Mouse (Mus musculus) retina, postnatal 1 day (tissue): ENCODE results near the gene Pomgnt1.

Experiments
- DNase-seq: peaks from one replicate; pipeline ENCODE4 v3.0.0-alpha.2; 2012

Pomgnt1 gene

GRCm38 (mm10) chr4:116174466-116175116 lies 51.0 kb downstream of the Pomgnt1 start:
- DNase-seq, result peak; percentile 80

GRCm38 (mm10) chr4:116175136-116175535 lies 51.5 kb downstream of the Pomgnt1 start:
- no peak for DNase-seq

DNA sequence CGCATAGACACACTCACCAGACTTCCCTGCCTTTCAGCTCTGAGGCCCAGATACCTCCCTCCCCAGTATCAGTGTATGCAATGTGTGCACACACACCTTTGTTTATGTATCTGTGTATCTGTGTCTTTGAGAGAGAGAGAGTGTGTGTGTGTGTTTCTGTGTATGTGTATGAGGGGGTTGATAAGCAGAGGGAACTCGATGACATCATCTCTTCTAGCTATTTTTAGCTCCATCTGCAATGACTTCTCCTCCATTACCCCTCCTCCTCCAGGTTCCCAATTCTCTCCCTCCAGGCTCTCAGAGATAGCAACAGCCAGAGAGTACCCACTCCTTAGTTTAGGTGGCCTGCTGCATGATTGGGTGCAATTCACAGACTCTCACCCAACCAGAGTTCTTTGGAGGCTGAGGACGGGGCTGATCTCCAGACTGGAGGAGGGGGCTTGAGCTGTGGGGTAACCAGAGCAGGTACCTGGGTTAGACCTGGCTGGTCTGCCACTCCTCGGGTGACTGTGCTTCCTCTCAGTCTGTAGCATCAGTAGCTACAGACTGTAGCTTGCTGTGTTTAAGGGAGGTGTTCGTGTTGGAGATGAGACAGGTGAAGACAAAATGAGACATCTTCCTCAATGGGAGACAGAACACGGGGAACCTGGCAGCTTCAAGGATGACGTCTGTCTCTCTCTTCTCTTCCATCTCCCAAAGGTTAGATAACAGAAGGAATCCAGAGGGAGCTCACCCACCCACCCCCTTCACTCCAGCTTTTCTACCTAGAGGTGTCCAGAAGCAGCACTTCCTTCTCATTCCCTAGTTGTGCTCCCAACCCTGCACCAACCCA lies 52.3 kb downstream of the Pomgnt1 start:
- DNase-seq, result peak; percentile 74

DNA sequence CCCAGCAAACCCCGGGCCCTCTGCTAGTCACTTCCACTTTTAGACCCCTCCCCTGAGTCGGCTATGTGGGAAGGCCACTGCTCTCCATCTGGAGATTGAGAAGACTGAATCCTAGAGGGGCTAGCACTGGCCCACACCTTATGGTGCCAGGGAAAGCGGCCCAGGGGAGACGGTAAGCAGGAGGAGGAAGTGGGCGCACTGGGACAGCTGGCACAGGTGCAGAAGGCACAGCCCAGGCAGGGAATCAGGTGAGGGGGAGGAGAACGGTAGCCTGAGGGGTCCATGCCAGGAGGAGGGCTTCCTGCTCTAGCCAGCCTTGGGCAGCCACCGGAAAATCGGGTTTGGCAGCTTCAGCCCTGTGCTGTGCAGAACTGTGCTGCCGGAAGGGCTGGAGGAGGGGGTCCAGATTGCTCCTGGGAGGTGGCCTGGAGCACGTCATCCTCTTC lies 52.9 kb downstream of the Pomgnt1 start:
- DNase-seq, result peak; percentile 92

- DNase-seq, result peak; percentile 79
Observed at GRCm38 (mm10) chr4:116177140-116177539, 53.5 kb downstream of the Pomgnt1 start.

DNA sequence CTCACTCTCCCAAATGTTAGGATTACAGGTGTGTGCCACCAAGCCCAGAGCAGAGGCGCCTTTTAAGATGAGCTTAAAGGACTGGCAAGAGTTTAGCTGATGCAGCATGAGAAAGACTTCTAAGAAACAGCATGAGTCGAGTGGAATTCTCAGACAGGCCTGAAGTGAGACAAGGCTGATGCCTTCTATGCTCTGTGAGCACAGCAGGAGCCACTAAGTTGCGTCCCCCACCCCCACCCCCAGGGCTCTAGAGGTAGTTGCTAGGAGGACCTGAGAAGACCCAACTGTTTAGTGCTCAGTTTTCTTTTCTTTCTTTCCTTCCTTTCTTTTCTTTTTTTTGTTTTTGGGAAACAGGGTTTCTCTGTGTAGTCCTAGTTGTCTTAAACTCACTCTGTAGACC lies 58.4 kb downstream of the Pomgnt1 start:
- no peak for DNase-seq

DNA sequence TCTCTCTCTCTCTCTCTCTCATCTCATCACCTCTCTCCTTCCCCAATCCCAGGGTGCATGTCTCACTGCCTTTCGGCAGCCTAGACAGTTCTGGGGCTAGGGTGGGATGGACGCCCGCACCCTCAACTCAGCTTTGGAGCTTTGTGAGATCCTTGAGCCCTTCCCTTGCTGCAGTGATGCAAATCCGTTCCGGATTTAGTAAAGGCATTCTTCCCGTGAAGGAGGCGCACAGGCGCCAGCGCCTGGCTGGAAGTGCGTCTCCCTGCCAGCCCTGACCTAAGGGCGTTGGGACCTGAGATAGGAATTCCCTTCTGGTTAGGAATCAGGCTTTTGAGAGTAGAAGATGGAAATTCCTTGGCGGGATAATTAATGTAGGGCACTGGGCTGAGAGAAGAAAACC lies 59.1 kb downstream of the Pomgnt1 start:
- DNase-seq, result peak; percentile 42

GRCm38 (mm10) chr4:116185083-116185482 lies 61.4 kb downstream of the Pomgnt1 start:
- DNase-seq, result no peak

DNA sequence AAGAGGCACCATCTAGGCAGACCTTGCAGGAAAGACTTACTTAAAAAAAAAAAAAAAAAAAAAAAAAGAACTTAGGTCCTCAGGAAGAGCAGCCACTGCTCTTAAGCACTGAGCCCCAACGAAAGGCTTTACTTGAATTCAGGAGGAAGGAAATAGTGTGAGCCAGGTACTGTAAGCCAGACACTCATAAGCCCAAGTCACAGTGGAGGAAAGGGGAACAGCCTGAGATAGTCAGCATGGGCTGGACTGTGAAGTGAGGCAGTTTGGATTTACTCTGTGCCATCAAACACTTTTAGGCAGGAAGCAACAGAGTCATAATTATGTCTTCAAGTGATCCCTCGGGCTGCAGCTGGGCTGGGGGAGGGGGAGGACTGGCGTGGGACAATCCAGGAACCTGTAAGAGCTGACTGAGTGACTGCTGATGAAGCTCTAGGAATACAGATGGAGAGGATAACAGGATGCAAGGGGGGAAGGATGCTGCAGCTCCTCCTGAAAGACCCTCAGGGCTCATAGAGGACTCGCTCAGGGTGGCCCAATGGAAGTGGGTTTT lies 68.7 kb downstream of the Pomgnt1 start:
- no peak for DNase-seq

DNA sequence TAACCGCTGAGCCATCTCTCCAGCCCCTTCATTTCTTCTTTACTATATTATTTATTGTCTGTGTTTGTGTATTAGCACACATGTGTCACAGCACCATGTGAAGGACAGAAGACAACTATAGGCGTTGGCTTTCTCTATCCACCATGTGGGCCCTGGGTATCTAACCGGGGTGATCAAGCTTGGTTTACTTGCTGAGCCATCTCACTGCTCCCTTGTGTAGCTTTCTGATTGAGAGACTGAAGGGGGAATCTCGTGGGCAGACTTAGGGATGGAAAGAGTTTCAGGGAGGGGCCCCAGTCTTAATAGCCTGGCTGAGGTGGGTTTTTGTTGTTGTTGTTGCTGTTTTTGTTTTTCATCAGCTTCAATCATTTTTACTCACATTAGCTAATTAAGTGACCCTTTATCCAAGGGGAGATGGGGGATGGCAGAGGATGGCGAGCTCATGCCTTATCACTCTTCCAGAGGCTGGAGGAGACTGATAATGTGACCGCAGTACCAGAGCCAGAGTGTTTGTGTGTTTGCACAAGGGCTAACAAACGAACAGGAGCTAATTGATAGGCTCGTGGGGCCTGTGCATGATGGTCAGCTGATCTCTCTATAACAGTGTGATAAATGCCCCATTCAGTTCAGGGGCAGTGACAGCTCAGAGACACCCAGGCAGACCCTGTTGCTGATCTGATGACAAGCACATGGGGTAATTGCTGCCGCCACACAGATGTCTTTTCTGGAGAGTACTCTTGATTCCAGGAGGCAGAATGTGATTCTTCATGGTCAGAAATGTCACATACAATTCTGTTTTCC lies 70.1 kb downstream of the Pomgnt1 start:
- DNase-seq, result no peak

- DNase-seq, result peak; percentile 72
Observed at GRCm38 (mm10) chr4:116198422-116198821, 74.8 kb downstream of the Pomgnt1 start.

DNA sequence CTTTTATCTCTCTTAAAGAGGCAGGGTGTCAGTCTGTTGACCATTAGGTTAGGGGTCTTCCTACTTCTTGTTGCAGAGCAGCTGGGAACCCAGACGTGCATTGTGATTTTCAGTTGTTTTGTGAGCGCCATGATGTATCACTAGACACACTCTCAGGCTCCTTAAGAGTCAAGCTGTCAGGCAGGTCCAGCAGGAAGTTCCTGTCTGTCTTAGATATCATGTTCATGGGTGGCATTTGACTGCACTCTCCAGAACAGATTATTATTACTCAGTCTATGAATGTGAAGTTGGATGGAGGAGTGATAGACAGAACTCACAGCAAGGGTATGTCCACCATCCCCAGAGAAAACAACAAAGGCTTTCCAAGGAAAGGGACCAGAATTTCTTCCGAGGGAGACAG lies 80.8 kb downstream of the Pomgnt1 start:
- DNase-seq, result no peak

DNA sequence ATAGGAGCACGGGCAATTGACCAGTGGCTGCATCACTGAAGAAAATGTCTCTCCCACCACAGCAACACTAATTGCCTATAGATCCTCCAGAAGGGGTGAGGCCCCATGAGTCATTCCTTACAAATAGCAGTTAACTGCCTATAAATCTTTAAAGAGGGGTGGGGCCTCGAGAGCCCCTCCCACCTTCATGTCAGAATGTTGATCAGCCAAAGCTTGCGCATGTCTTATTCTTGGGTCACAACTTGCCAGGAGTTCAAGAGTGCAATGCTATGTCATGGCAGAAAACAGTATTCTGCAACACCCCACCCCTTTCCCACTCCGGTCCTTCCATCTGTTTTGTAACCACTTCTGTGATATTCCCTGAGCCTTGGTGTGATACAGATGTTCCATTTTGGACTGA lies 82.9 kb downstream of the Pomgnt1 start:
- no peak for DNase-seq

GRCm38 (mm10) chr4:116208891-116209290 lies 85.3 kb downstream of the Pomgnt1 start:
- no peak for DNase-seq
